In the genomic region with DNA sequence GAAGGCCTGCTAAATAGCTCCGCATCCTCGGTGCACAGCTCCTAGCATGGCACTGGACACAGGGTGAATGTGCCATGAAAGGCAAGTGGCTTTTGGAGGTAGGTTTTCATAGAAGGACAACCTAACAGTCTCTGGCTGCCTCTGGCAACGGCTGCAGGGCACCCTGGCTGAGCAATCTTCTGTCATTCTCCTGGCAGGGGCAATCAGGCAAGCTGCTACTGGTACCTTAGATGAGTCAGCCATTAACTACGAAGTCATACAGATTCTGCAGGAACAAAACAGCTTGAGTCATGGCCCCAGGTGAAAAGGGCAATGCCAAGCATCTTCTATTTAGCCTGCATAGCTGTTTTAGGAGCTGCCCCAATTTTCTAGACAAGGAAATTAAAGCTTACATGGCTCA, we compare ENCODE assay signal across 8 mouse cellular contexts.
DNase-seq lines count a peak whose midpoint lies in the region; ATAC-seq lines count a peak whose summit lies in the region.

No protein-coding gene starts in this region.

- no peak overlapping the region for H3K4me3 ChIP-seq in hindbrain, embryonic 16.5 days (ENCODE audit: low read length)

- H3K27me3 ChIP-seq in hindbrain, embryonic 16.5 days (replicated peaks; ENCODE audit: control insufficient read depth, insufficient read depth, low read length), result no peaks in the 10 kb centered on the region

- peaks cover 22% of the 10 kb centered on the region for H3K4me1 ChIP-seq in hindbrain, embryonic 16.5 days (ENCODE audit: control insufficient read depth, insufficient read depth, low read depth, low read length)

- H3K4me2 ChIP-seq in hindbrain, embryonic 16.5 days (ENCODE audit: low read length), result no peak overlapping the region

- H3K27ac ChIP-seq in hindbrain, embryonic 16.5 days (ENCODE audit: low read depth, low read length), result peak overlapping the region; percentile 83

- H3K36me3 ChIP-seq in hindbrain, embryonic 16.5 days (ENCODE audit: control insufficient read depth, insufficient read depth, low read length), result no peaks in the 10 kb centered on the region

- no peak overlapping the region; the same call in none of the 2 replicates for H3K9ac ChIP-seq in hindbrain, embryonic 16.5 days (ENCODE audit: low read depth, low read length)

- DNase-seq in adrenal gland, adult (ENCODE audit: inconsistent age in 2 of 2, low spot score in 1 of 2), result peak; percentile 64 to 81
- no peak for DNase-seq in adrenal gland, postnatal 4 days (ENCODE audit: low spot score in 2 of 2)
- peak; percentile 21 to 61 for DNase-seq in urinary bladder, adult 18-20 months (ENCODE audit: low spot score in 2 of 2)
- no peak for DNase-seq in urinary bladder, postnatal 10 days (ENCODE audit: low spot score)
- DNase-seq in right cerebral cortex, adult 18-20 months, result no peak
- DNase-seq in lung, adult 18-20 months, result no peak

- peak; percentile 6; the same call in 1 of the 2 replicates for ATAC-seq in hindbrain, embryonic 16.5 days
- ATAC-seq in monocyte, adult 5-6 weeks (replicated peaks; ENCODE audit: insufficient number of reproducible peaks, low FRiP score, low TSS enrichment, poor library complexity, severe bottlenecking), result no peak

- WGBS in hindbrain, embryonic 16.5 days, result 50% methylated on average over 4 of the region's 4 CpGs

- H3K9me3 ChIP-seq in hindbrain, embryonic 16.5 days (ENCODE audit: control insufficient read depth, low read length), result no peaks in the 10 kb centered on the region

Comparison
In these comparisons a context has a peak if more than half of its experiments do, and no peak if none do; other contexts are left out.
1. DNase-seq: peak in adrenal gland, adult (2 of 2) and urinary bladder, adult 18-20 months (2 of 2); none in adrenal gland, postnatal 4 days (0 of 2), urinary bladder, postnatal 10 days (single experiment), right cerebral cortex, adult 18-20 months (single experiment) and lung, adult 18-20 months (0 of 2).